In genomic region chr8:72642885-72643284, GRCm38 (mm10) we compare ENCODE assay signal across 14 mouse cellular contexts. TPM values are rescaled to one million over a fixed set of nuclear protein-coding genes. Genes with fewer than 3 reads are reported as not detected.
DNase-seq lines count a peak whose midpoint lies in the region; ATAC-seq lines count a peak whose summit lies in the region.
"Had no signal": no experiment of that assay in that cellular context is flagged by ENCODE, and none has a peak within 500 bp of the region (broad histone marks: within the 10 kb centered on the region; RNA-seq: fewer than 3 reads in every experiment).

No protein-coding gene starts in this region.

- H3K27ac ChIP-seq in kidney, embryonic 16.5 days (ENCODE audit: low read length) = no peak overlapping the region
- no peak overlapping the region for H3K27ac ChIP-seq in embryonic facial prominence, embryonic 15.5 days (replicated peaks)
- H3K27ac ChIP-seq in midbrain, embryonic 13.5 days = no peak overlapping the region
- H3K27ac ChIP-seq: hindbrain, embryonic 10.5 days; liver, embryonic 13.5 days had no signal

- no peak overlapping the region for H3K9ac ChIP-seq in kidney, embryonic 16.5 days (replicated peaks; ENCODE audit: low read length)
- H3K9ac ChIP-seq in embryonic facial prominence, embryonic 15.5 days = no peak overlapping the region
- H3K9ac ChIP-seq in midbrain, embryonic 13.5 days (replicated peaks) = no peak overlapping the region
- H3K9ac ChIP-seq: liver, embryonic 13.5 days had no signal

- no peak overlapping the region for H3K4me3 ChIP-seq in kidney, embryonic 16.5 days (ENCODE audit: low read length)
- no peak overlapping the region for H3K4me3 ChIP-seq in embryonic facial prominence, embryonic 15.5 days (replicated peaks)
- H3K4me3 ChIP-seq in midbrain, embryonic 13.5 days (replicated peaks) = no peak overlapping the region
- H3K4me3 ChIP-seq: hindbrain, embryonic 10.5 days; liver, embryonic 13.5 days had no signal

- DNase-seq in cerebellum, postnatal 25 days = no peak
- no peak for DNase-seq in kidney, adult 18-20 months
- DNase-seq in right cerebral cortex, postnatal 36 days (ENCODE audit: low spot score in 2 of 2) = no peak
- DNase-seq in adrenal gland, adult 8-10 months = no peak
- DNase-seq: adrenal gland, postnatal 36 days; cerebellum, adult 8-10 months; gastrocnemius, postnatal 25 days; liver, embryonic 13.5 days; retina, postnatal 1 day had no signal

- H3K36me3 ChIP-seq in kidney, embryonic 16.5 days (ENCODE audit: insufficient read depth, low read length) = no peaks in the 10 kb centered on the region
- no peaks in the 10 kb centered on the region for H3K36me3 ChIP-seq in embryonic facial prominence, embryonic 15.5 days
- H3K36me3 ChIP-seq in midbrain, embryonic 13.5 days = no peaks in the 10 kb centered on the region
- H3K36me3 ChIP-seq: hindbrain, embryonic 10.5 days; liver, embryonic 13.5 days had no signal

- no peak overlapping the region for H3K4me2 ChIP-seq in kidney, embryonic 16.5 days (replicated peaks; ENCODE audit: low read depth, low read length)
- no peak overlapping the region for H3K4me2 ChIP-seq in embryonic facial prominence, embryonic 15.5 days (replicated peaks)
- no peak overlapping the region for H3K4me2 ChIP-seq in midbrain, embryonic 13.5 days (replicated peaks)
- H3K4me2 ChIP-seq: liver, embryonic 13.5 days had no signal

- 96% methylated on average over 1 of the region's 1 CpGs for WGBS in kidney, embryonic 16.5 days
- 88% methylated on average over 1 of the region's 1 CpGs for WGBS in embryonic facial prominence, embryonic 15.5 days
- 83% methylated on average over 1 of the region's 1 CpGs for WGBS in midbrain, embryonic 13.5 days

- H3K9me3 ChIP-seq in kidney, embryonic 16.5 days (ENCODE audit: low read length) = 0 out of 2 replicates have a peak, but pooled peaks cover 4% of the 10 kb centered on the region
- H3K9me3 ChIP-seq in embryonic facial prominence, embryonic 15.5 days (replicated peaks) = no peaks in the 10 kb centered on the region
- H3K9me3 ChIP-seq in midbrain, embryonic 13.5 days = no peaks in the 10 kb centered on the region
- H3K9me3 ChIP-seq: hindbrain, embryonic 10.5 days; liver, embryonic 13.5 days had no signal

- no peaks in the 10 kb centered on the region for H3K27me3 ChIP-seq in kidney, embryonic 16.5 days (ENCODE audit: insufficient read depth, low read length)
- no peaks in the 10 kb centered on the region for H3K27me3 ChIP-seq in embryonic facial prominence, embryonic 15.5 days
- no peaks in the 10 kb centered on the region for H3K27me3 ChIP-seq in midbrain, embryonic 13.5 days
- H3K27me3 ChIP-seq: liver, embryonic 13.5 days had no signal

- no peaks in the 10 kb centered on the region for H3K4me1 ChIP-seq in kidney, embryonic 16.5 days (ENCODE audit: insufficient read depth, low read length)
- H3K4me1 ChIP-seq in embryonic facial prominence, embryonic 15.5 days = peaks cover 10% of the 10 kb centered on the region
- H3K4me1 ChIP-seq in midbrain, embryonic 13.5 days (replicated peaks) = peaks cover 9% of the 10 kb centered on the region
- H3K4me1 ChIP-seq: hindbrain, embryonic 10.5 days had no signal

- ATAC-seq in cerebellum, adult (ENCODE audit: insufficient number of reproducible peaks, low FRiP score, low TSS enrichment) = peak; percentile 70
- peak; percentile 51; the same call in 1 of the 2 replicates for ATAC-seq in kidney, embryonic 16.5 days (ENCODE audit: low FRiP score, low TSS enrichment)
- ATAC-seq in embryonic facial prominence, embryonic 15.5 days (ENCODE audit: insufficient number of reproducible peaks, low FRiP score, low TSS enrichment, low read depth) = peak; percentile 78
- 0 out of 2 replicates have a peak, but pooled peaks have one; percentile 41 for ATAC-seq in midbrain, embryonic 13.5 days

RNA-seq across cellular contexts. Expression of gene Nwd1, which starts 3.6 kb away (rescaled TPM):
- 0.09 and 0.10 TPM in 2 replicates for polyA plus RNA-seq in kidney, embryonic 16.5 days (2015; fragmentation: Nextera tagmentation; extraction: Ambion mirVana)
- 0.27 and 0.28 TPM in 2 replicates for polyA plus RNA-seq in embryonic facial prominence, embryonic 15.5 days (2015; fragmentation: Nextera tagmentation; extraction: Ambion mirVana)
- polyA plus RNA-seq in midbrain, embryonic 13.5 days (2015; fragmentation: Nextera tagmentation; extraction: Ambion mirVana) = 0.45 and 0.70 TPM in 2 replicates
- under 1 TPM; 0.24 to 0.73 (median 0.46) TPM for total RNA-seq in adrenal gland, adult 8-10 months (2022)
- polyA plus RNA-seq: hindbrain, embryonic 10.5 days; liver, embryonic 13.5 days had no signal
